Mouse (Mus musculus) lung, adult 2 months (tissue): ENCODE measurements around the gene Rdh16f1. TPM values are rescaled to one million over a fixed set of nuclear protein-coding genes. Genes with fewer than 3 reads are reported as not detected.
"Not testable (repeated sequence)": the region's sequence is repeated elsewhere in the genome, so short reads cannot be mapped to it uniquely, and the experiment has no call there.

Experiments
- DNase-seq: peaks from one replicate; pipeline ENCODE4 v3.0.0; 2022
- H3K4me1 ChIP-seq: fragments of 200-500 bp; 2 replicates; pipeline ENCODE4 v1.6.1; 2011; ENCODE audit warnings: low read length; ENCODE audit not compliant: control insufficient read depth, insufficient read depth
- H3K4me3 ChIP-seq: fragments of 200-500 bp; replicated peaks from 2 replicates; pipeline ENCODE3; 2011; ENCODE audit warnings: low read depth, mild to moderate bottlenecking, control low read depth, low read length; ENCODE audit errors: extremely low read depth
- CTCF ChIP-seq: fragments of 200-500 bp; IDR thresholded peaks from 2 replicates; pipeline ENCODE4 v1.5.1; 2011; ENCODE audit warnings: mild to moderate bottlenecking, low read length, control low read depth; ENCODE audit not compliant: insufficient read depth
- POLR2A ChIP-seq: fragments of 200-500 bp; IDR thresholded peaks from 2 replicates; pipeline ENCODE4 v1.6.1; 2011; ENCODE audit warnings: low read depth, mild to moderate bottlenecking, control low read depth, low read length, borderline replicate concordance; ENCODE audit errors: extremely low read depth
- WGBS: fragments of 180-500 bp; shearing (Covaris S2); methylation state at CpG from one replicate; pipeline ENCODE4 v1.1.7; 2018; 5-methylcytosine and 5-hydroxymethylcytosine counted together
- polyA plus RNA-seq: library from polyadenylated mRNA; depleted of rRNA; stranded (reverse); fragments of >200 nt; gene quantifications from 2 replicates; pipeline ENCODE4 v1.2.3, GENCODE M21; 2012

The Rdh16f1 gene
- polyA plus RNA-seq, 1 experiment: 0.14 TPM

DNA sequence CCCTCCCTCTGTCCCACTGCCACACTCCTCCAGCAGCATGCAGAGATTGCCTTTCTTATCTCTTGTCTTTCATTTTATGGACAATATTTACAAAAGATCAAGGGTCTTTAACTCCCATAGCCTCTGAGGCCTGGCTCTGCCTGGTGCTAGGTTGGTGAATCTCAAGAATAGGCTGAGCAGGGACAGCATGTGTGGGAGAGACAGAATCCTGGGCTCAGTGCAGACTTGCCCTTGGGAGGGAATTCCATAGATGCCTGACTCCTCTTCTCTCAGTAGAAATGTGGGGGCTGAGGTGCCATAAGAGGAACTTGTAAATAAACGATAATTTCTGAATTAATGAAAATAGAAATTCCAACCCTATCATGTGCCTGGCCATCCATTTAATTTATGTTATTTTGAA is 7.0 kb downstream of the Rdh16f1 start:
- WGBS: 78% methylated on average over 1 of the region's 1 CpGs
- TF ChIP-seq CTCF (no peak), POLR2A (no peak)

DNA sequence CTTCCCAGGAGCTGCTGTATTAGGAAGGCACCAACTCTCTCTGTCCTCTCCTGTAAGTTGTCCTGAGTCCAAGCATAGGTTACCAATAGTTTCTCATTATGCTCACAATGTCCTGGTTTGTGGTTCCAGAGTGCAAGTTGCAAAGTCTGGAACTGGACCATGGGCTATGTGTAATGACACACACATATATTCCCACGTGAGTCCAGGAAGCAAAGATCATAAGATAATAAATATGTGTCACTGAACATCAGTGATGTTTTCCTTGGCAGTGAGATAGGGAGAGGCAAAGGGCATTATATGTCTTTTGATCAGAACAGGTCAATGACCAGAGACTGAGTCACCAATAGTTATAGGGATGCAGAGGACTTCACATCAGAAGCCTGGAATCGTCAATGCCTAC is 16.4 kb downstream of the Rdh16f1 start, which contains the start of gene Rdh9:
Rdh9 (plus strand) TSS at position 376 of the 400 bp plus-strand sequence.
- H3K4me3 ChIP-seq: no peak within 1 kb of the TSS
- no peaks in the 10 kb centered on the region for H3K4me1 ChIP-seq
- 62% methylated on average over 2 of the region's 2 CpGs for WGBS
- no peak for TF ChIP-seq CTCF
- no peak for TF ChIP-seq POLR2A
- no peak for DNase-seq

More for the DNA sequence above, 7.0 kb downstream of the Rdh16f1 start:
- no peak for DNase-seq
- Histone ChIP-seq H3K4me3 (no peak overlapping the region), H3K4me1 (no peaks in the 10 kb centered on the region)

DNA sequence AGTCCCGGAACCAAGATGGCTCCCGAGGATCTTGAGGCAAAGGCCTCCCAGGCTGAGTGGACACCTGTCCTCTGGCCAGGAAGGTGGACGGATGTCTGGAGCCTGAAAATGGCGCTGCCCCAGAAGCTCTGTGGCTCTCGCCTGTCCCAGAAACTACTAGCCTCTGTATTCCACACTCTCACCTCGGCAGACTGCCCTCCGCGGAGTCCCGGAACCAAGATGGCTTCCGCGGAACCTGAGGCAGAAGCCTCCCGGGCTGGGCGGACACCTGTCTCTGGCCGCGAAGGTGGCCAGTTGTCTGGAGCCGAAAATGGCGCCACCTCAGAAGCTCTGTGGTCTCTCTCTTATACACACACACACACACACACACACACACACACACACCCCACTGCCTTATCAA is 22.7 kb downstream of the Rdh16f1 start:
- DNase-seq, H3K4me3 ChIP-seq, H3K4me1 ChIP-seq: not testable (repeated sequence)
- 97% methylated on average over 17 of the region's 17 CpGs for WGBS

DNA sequence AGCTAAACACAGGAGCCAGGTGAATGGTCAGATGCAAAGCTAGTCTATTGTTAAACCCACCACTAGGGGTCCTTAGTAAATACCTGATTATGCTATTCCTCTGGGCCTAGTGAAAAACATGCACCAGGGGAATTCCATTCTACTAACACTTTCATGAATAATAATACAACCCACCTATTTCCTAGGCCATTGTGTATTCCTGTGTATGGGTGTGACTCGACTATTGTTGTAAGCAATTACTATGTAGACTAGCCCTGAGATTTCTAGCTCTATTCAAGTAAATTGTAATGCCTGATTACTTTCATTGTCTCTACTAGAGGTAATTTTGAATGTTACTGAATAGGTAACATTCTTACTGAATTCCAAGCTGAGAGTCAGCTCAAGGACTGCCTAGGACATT is 25.8 kb downstream of the Rdh16f1 start:
- H3K4me1 ChIP-seq, H3K4me3 ChIP-seq, DNase-seq: not testable (repeated sequence)
- 61% methylated on average over 1 of the region's 1 CpGs for WGBS

DNA sequence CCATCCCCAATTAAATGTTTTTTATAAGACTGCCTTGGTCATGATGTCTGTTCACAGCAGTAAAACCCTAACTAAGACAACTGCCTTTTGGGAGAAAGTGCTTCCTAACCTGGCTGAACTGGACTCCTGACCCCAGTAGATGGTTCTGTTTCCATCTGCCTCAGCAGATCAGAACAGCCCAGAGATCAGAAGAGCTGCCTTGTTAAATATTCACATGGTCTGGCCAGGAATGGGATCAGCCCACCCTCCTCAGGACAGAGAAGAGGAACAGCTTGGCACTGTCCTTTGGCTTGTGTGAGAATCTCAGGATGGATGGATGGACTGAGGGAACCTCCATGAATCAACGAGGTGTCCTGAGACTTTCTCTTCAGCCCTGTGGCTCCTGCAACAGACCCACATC is 39.7 kb downstream of the Rdh16f1 start:
- no peak for DNase-seq
- TF ChIP-seq POLR2A: no peak
- TF ChIP-seq CTCF: no peak
- H3K4me3 ChIP-seq: no peak overlapping the region
- WGBS: 83% methylated on average over 1 of the region's 1 CpGs
- no peaks in the 10 kb centered on the region for H3K4me1 ChIP-seq

DNA sequence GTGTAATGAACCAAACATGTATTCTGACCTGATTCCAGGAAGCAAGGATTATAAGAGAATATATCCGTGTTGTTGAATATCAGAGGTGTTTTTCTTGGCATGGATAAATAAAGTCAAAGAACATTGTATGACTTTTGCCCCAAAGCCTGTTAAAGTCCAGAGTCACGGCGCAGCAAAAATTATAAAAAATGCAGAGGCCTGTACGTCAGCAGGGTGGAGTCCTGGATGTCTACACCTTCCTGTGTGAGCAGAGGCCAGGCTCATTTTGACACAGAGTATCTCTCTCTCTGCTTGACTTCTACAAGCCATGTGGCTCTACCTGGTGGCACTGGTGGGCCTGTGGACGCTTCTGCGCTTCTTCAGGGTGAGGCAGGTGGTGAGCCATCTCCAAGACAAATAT is 41.3 kb downstream of the Rdh16f1 start, which contains the start of gene Rdh16:
Rdh16 (plus strand) TSS at position 262 of the 400 bp plus-strand sequence.
- DNase-seq: no peak
- 85% methylated on average over 6 of the region's 6 CpGs for WGBS
- H3K4me3 ChIP-seq: no peak within 1 kb of the TSS
- no peaks in the 10 kb centered on the region for H3K4me1 ChIP-seq
- TF ChIP-seq CTCF (no peak), POLR2A (no peak)

DNA sequence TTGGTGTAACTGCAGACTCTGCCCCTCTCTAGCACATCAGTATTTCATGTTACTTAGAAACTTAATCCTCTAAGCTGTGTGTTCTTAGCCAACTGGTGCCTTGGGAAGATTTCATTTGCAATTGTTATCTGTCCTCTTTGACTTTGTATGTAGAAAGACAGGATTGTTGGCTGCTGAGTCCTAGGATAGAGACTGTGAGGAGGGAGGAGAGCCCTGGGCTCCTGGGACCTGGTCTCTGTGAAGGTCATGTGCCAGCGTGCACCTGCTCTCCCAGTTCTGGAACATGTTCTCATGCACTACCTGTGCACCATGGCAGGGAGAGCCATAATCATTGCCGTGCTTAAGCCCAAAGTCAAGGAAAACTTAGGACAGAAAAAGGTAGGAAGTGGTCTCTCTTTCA is 42.0 kb downstream of the Rdh16f1 start:
- TF ChIP-seq CTCF (no peak), POLR2A (no peak)
- 78% methylated on average over 2 of the region's 2 CpGs for WGBS
- H3K4me3 ChIP-seq: no peak overlapping the region
- no peak for DNase-seq
- H3K4me1 ChIP-seq: no peaks in the 10 kb centered on the region

DNA sequence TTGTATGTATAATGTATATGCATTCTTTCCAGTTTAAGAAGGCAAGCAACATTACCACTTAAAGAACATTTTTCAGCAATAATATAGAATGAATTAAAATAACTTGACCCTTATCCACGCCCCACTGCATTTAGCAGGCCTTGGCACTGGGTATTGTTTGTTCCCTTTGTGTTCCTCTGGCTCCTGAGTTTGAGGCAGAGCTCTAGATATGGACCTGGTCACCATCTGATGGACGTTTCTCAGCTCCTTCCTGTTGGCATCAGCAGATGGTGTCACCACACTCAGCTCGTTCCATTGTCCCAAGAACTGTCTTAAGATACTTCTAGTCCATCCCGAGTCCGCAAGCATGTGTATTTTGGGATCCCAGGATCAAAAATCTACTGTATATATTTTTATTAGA is 42.6 kb downstream of the Rdh16f1 start:
- no peak for DNase-seq
- no peak overlapping the region for H3K4me3 ChIP-seq
- no peaks in the 10 kb centered on the region for H3K4me1 ChIP-seq
- TF ChIP-seq CTCF: no peak
- no peak for TF ChIP-seq POLR2A
- 60% methylated on average over 5 of the region's 5 CpGs for WGBS

DNA sequence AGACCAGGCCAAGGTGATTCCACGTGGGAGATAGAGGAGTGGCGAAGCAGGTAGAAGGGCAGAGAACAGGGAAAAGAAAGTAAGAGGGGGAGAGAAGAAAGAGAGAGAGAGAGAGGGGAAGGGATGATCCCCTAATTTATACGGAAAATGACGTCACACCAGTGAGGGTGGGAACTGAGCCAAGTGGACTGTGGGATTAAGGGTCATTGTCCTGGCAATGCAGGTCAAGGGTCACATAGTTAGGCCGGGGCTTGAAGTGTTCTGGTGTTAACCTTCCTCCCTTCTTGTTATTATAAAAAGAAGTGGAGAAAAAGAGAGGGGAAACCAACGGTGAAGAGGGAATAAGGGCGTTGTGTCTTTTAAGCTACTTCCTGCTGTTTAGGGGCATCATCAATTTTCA is 44.8 kb downstream of the Rdh16f1 start:
- no peak overlapping the region for H3K4me3 ChIP-seq
- no peak for TF ChIP-seq CTCF
- no peak for TF ChIP-seq POLR2A
- no peaks in the 10 kb centered on the region for H3K4me1 ChIP-seq
- no peak for DNase-seq
- 63% methylated on average over 7 of the region's 7 CpGs for WGBS

DNA sequence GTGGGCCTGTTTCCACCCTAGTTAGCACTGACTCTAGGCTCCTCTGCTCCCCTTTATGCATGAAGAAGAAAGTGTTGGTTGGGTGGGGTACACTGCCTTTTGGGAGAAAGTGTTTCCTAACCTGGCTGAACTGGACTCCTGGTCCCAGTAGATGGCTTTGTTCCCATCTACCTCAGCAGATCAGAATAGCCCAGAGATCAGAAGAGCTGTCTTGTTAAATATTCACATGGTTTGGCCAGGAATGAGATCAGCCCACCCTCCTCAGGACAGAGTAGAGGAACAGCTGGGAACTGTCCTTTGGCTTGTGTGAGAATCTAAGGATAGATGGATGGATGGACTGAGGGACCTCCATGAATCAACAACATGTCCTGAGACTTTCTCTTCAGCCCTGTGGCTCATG is 56.3 kb downstream of the Rdh16f1 start:
- no peak for DNase-seq
- TF ChIP-seq POLR2A (no peak), CTCF (no peak)
- Histone ChIP-seq H3K4me3 (no peak overlapping the region), H3K4me1 (no peaks in the 10 kb centered on the region)

DNA sequence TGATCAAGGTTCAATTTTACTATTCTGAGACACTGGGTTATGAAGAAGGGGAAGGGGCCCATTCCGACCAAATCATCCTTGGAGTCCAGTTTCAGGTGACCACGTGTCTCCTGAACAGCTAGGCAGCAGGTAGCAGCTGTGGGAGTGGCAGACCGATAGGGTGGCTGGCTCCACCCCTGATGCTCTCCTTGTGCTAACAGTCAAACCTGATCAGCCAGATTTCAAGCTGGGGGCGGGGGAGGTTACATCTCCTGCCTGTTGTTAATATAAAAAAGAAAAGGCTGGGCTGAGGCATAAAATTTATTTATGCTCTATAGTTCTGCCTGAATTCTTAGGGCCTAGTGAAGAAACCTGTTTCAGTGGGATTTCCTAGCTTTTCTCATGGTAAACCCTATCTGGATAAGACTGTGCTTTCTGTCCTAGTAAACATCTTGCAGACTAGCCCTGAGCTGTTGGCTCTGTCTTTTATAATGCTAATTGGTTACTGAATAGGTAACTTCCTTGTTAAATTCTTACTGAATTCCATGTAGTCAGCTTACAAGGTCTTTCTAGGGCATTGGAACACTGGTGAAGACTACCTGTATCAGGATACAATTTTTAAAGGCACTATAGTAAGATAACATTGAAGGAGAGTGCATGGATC is 57.8 kb downstream of the Rdh16f1 start:
- H3K4me1 ChIP-seq, H3K4me3 ChIP-seq, DNase-seq: not testable (repeated sequence)
- WGBS: 68% methylated on average over 4 of the region's 4 CpGs

DNA sequence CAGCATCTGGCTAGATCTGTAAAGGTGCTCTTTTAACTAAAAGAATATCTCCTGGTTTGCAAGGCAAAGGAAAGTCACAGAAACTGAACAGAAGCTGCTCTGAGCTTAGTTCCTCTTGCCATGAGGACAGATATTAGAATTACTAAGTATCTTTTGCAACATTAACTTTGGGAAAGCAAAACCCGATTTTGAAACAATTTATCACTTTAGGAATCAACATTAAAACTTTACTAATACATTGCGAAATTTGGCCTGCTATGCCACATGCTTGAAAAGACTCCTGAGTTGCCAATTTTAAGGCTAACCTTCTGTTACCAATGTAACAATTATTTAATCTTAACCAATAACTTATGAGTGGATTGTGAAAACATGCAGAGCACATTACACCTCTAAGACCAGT is 62.2 kb downstream of the Rdh16f1 start:
- not testable (repeated sequence) for H3K4me3 ChIP-seq, H3K4me1 ChIP-seq, DNase-seq
- 77% methylated on average over 2 of the region's 2 CpGs for WGBS
